Mouse (Mus musculus): ENCODE measurements at regions not wholly inside any gene's neighbourhood (a gene's known extent, or its start where the extent isn't known, plus 50 kb on each side); places are given as distances from the start of the nearest gene placed in this dataset.

DNA sequence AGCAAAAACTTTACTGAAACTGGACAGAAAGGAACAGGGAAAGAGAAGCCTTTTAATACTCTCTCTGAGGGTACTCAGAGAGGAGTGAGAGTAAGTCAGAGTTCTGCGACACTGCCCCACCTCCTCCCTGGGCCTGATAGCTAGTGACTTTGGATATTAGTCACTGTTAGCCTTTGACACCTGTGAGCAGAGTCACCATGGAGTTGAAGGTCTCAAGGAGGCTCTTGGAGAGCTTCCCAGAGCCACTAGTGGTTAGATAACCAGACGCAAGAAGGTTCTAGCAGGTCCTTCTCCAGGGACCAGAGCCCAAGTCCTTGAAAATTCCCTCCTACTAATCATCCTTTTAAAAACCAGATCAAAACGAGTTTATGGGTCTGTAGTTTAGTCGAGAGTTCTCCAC lies 94.3 kb downstream of the Brms1l start:
- no peak for DNase-seq (ENCODE audit: extremely low read depth, insufficient read length, low spot score)

DNA sequence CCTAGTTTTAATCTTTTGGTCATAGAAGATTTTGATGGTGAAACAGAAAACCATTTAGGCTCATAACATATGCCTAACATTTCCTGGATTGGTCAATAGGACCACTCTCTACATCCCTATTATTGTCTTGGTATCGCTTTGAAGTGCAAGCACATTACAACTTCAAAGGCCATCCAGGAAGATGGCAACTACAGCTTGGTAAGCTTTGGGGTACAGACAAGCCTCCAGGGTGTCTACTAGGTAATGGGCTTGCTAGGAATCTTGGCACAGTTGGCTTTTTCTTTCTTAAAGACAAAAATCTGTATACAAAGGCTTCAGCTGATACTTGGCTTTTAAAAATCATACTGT lies 90.8 kb downstream of the Brms1l start:
- no peak for DNase-seq (ENCODE audit: extremely low read depth, insufficient read length, low spot score)

DNA sequence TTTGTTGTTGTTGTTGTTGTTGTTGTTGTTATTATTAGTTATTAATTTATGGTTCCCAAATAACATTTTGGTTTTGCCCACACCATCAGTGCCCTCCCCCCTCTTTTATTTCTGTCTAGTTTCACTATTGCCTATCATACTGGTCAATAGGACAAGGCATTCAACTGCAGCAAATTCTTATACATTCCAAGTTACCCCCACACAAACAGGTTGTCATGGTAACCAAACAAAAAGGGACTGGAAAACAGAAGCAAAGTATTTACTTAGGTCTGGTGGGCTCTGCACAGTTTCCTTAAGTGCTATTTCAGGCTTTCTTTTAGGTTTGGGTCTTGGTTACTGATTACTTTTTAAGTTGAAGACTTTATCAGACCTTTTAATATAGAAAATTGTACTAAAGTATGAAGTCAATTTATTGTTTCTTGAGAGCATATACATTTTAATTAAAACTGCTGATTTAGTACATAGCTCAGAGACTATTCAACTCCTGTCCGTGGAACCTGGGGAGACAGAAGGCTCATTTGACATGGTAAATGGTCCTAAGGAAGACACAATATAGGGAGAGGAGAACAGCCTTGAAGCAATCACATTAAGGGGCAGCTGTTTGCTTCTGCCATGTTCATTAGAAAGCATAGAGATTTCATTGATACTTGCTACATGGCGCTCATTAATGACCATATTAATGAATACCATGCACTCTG lies 90.3 kb downstream of the Brms1l start:
- DNase-seq (ENCODE audit: extremely low read depth, insufficient read length, low spot score), result no peak

Measured in 3134 (cell line).